Mouse (Mus musculus): ENCODE data around the gene Asb18. TPM values are rescaled to one million over a fixed set of nuclear protein-coding genes. Genes with fewer than 3 reads are reported as not detected.

Gene Asb18
- polyA plus RNA-seq, 1 experiment from 2014 or later: not detected

GRCm38 (mm10) chr1:90013273-90013672 lies 1.2 kb downstream of the Asb18 start:
- no peak overlapping the region for H3K4me3 ChIP-seq (ENCODE audit: low read length)
- no peak overlapping the region for H3K9ac ChIP-seq (ENCODE audit: low read depth, low read length)
- H3K9me3 ChIP-seq (ENCODE audit: control insufficient read depth, low read length): no peaks in the 10 kb centered on the region
- H3K27me3 ChIP-seq (replicated peaks; ENCODE audit: control insufficient read depth, insufficient read depth, low read length): no peaks in the 10 kb centered on the region
- ATAC-seq: no peak
- H3K27ac ChIP-seq (ENCODE audit: low read length): no peak overlapping the region
- no peaks in the 10 kb centered on the region for H3K36me3 ChIP-seq (ENCODE audit: control insufficient read depth, insufficient read depth, low read length)
- WGBS: 82% methylated on average over 5 of the region's 5 CpGs
- no peak overlapping the region for H3K4me2 ChIP-seq (ENCODE audit: low read depth, low read length)
- no peaks in the 10 kb centered on the region for H3K4me1 ChIP-seq (ENCODE audit: control insufficient read depth, insufficient read depth, low read length)

GRCm38 (mm10) chr1:90012850-90013249 lies 1.6 kb downstream of the Asb18 start:
- Histone ChIP-seq H3K9me3 (ENCODE audit: control insufficient read depth, low read length) (no peaks in the 10 kb centered on the region), H3K9ac (ENCODE audit: low read depth, low read length) (no peak overlapping the region), H3K27ac (ENCODE audit: low read length) (no peak overlapping the region), H3K4me1 (ENCODE audit: control insufficient read depth, insufficient read depth, low read length) (no peaks in the 10 kb centered on the region), H3K4me3 (ENCODE audit: low read length) (no peak overlapping the region), H3K4me2 (ENCODE audit: low read depth, low read length) (no peak overlapping the region), H3K27me3 (replicated peaks; ENCODE audit: control insufficient read depth, insufficient read depth, low read length) (no peaks in the 10 kb centered on the region), H3K36me3 (ENCODE audit: control insufficient read depth, insufficient read depth, low read length) (no peaks in the 10 kb centered on the region)
- 66% methylated on average over 7 of the region's 7 CpGs for WGBS
- ATAC-seq: no peak

- Histone ChIP-seq H3K36me3 (ENCODE audit: control insufficient read depth, insufficient read depth, low read length) (no peaks in the 10 kb centered on the region), H3K27ac (ENCODE audit: low read length) (no peak overlapping the region), H3K9ac (ENCODE audit: low read depth, low read length) (no peak overlapping the region), H3K4me1 (ENCODE audit: control insufficient read depth, insufficient read depth, low read length) (no peaks in the 10 kb centered on the region), H3K4me3 (ENCODE audit: low read length) (no peak overlapping the region), H3K4me2 (ENCODE audit: low read depth, low read length) (no peak overlapping the region), H3K9me3 (ENCODE audit: control insufficient read depth, low read length) (no peaks in the 10 kb centered on the region), H3K27me3 (replicated peaks; ENCODE audit: control insufficient read depth, insufficient read depth, low read length) (no peaks in the 10 kb centered on the region)
- no peak for ATAC-seq
- WGBS: 80% methylated on average over 3 of the region's 3 CpGs
Observed at GRCm38 (mm10) chr1:90012168-90012567, 2.3 kb downstream of the Asb18 start.

GRCm38 (mm10) chr1:90010077-90010476 lies 4.4 kb downstream of the Asb18 start:
- no peak for ATAC-seq
- no peaks in the 10 kb centered on the region for H3K9me3 ChIP-seq (ENCODE audit: control insufficient read depth, low read length)
- H3K4me3 ChIP-seq (ENCODE audit: low read length): no peak overlapping the region
- no peaks in the 10 kb centered on the region for H3K36me3 ChIP-seq (ENCODE audit: control insufficient read depth, insufficient read depth, low read length)
- no peak overlapping the region for H3K27ac ChIP-seq (ENCODE audit: low read length)
- no peak overlapping the region for H3K9ac ChIP-seq (ENCODE audit: low read depth, low read length)
- 82% methylated on average over 1 of the region's 1 CpGs for WGBS
- no peak overlapping the region for H3K4me2 ChIP-seq (ENCODE audit: low read depth, low read length)
- 0 out of 2 replicates have a peak, but pooled peaks cover 3% of the 10 kb centered on the region for H3K27me3 ChIP-seq (replicated peaks; ENCODE audit: control insufficient read depth, insufficient read depth, low read length)
- H3K4me1 ChIP-seq (ENCODE audit: control insufficient read depth, insufficient read depth, low read length): no peaks in the 10 kb centered on the region

- Histone ChIP-seq H3K9ac (ENCODE audit: low read depth, low read length) (no peak overlapping the region), H3K4me1 (ENCODE audit: control insufficient read depth, insufficient read depth, low read length) (no peaks in the 10 kb centered on the region), H3K27me3 (replicated peaks; ENCODE audit: control insufficient read depth, insufficient read depth, low read length) (0 out of 2 replicates have a peak, but pooled peaks cover 3% of the 10 kb centered on the region), H3K4me3 (ENCODE audit: low read length) (no peak overlapping the region), H3K36me3 (ENCODE audit: control insufficient read depth, insufficient read depth, low read length) (no peaks in the 10 kb centered on the region), H3K9me3 (ENCODE audit: control insufficient read depth, low read length) (no peaks in the 10 kb centered on the region), H3K4me2 (ENCODE audit: low read depth, low read length) (no peak overlapping the region), H3K27ac (ENCODE audit: low read length) (no peak overlapping the region)
- ATAC-seq: no peak
- 83% methylated on average over 3 of the region's 3 CpGs for WGBS
Observed at GRCm38 (mm10) chr1:90009188-90009587, 5.3 kb downstream of the Asb18 start.

GRCm38 (mm10) chr1:90006666-90007065 lies 7.8 kb downstream of the Asb18 start:
- no peak overlapping the region for H3K9ac ChIP-seq (ENCODE audit: low read depth, low read length)
- no peaks in the 10 kb centered on the region for H3K9me3 ChIP-seq (ENCODE audit: control insufficient read depth, low read length)
- H3K36me3 ChIP-seq (ENCODE audit: control insufficient read depth, insufficient read depth, low read length): no peaks in the 10 kb centered on the region
- H3K4me2 ChIP-seq (ENCODE audit: low read depth, low read length): no peak overlapping the region
- 70% methylated on average over 14 of the region's 14 CpGs for WGBS
- ATAC-seq: no peak
- H3K4me3 ChIP-seq (ENCODE audit: low read length): no peak overlapping the region
- no peaks in the 10 kb centered on the region for H3K4me1 ChIP-seq (ENCODE audit: control insufficient read depth, insufficient read depth, low read length)
- H3K27me3 ChIP-seq (replicated peaks; ENCODE audit: control insufficient read depth, insufficient read depth, low read length): 0 out of 2 replicates have a peak, but pooled peaks cover 3% of the 10 kb centered on the region
- H3K27ac ChIP-seq (ENCODE audit: low read length): no peak overlapping the region

GRCm38 (mm10) chr1:90000981-90001380 lies 13.5 kb downstream of the Asb18 start:
- no peak overlapping the region for H3K9ac ChIP-seq (ENCODE audit: low read depth, low read length)
- ATAC-seq: no peak
- H3K27me3 ChIP-seq (replicated peaks; ENCODE audit: control insufficient read depth, insufficient read depth, low read length): no peaks in the 10 kb centered on the region
- no peaks in the 10 kb centered on the region for H3K36me3 ChIP-seq (ENCODE audit: control insufficient read depth, insufficient read depth, low read length)
- H3K4me3 ChIP-seq (ENCODE audit: low read length): no peak overlapping the region
- no peaks in the 10 kb centered on the region; the same call in 1 of the 2 replicates for H3K4me1 ChIP-seq (ENCODE audit: control insufficient read depth, insufficient read depth, low read length)
- H3K9me3 ChIP-seq (ENCODE audit: control insufficient read depth, low read length): no peaks in the 10 kb centered on the region
- WGBS: 48% methylated on average over 5 of the region's 5 CpGs
- no peak overlapping the region for H3K4me2 ChIP-seq (ENCODE audit: low read depth, low read length)
- no peak overlapping the region for H3K27ac ChIP-seq (ENCODE audit: low read length)

GRCm38 (mm10) chr1:89999858-90000257 lies 14.6 kb downstream of the Asb18 start:
- H3K27ac ChIP-seq (ENCODE audit: low read length): no peak overlapping the region
- WGBS: 74% methylated on average over 3 of the region's 3 CpGs
- no peaks in the 10 kb centered on the region for H3K36me3 ChIP-seq (ENCODE audit: control insufficient read depth, insufficient read depth, low read length)
- no peak overlapping the region for H3K4me3 ChIP-seq (ENCODE audit: low read length)
- no peaks in the 10 kb centered on the region; the same call in 1 of the 2 replicates for H3K4me1 ChIP-seq (ENCODE audit: control insufficient read depth, insufficient read depth, low read length)
- no peaks in the 10 kb centered on the region for H3K9me3 ChIP-seq (ENCODE audit: control insufficient read depth, low read length)
- no peak overlapping the region for H3K9ac ChIP-seq (ENCODE audit: low read depth, low read length)
- ATAC-seq: no peak
- 0 out of 2 replicates have a peak, but pooled peaks cover 3% of the 10 kb centered on the region for H3K27me3 ChIP-seq (replicated peaks; ENCODE audit: control insufficient read depth, insufficient read depth, low read length)
- no peak overlapping the region for H3K4me2 ChIP-seq (ENCODE audit: low read depth, low read length)

- Histone ChIP-seq H3K27me3 (replicated peaks; ENCODE audit: control insufficient read depth, insufficient read depth, low read length) (peaks cover 10% of the 10 kb centered on the region; the same call in 1 of the 2 replicates), H3K4me3 (ENCODE audit: low read length) (no peak overlapping the region), H3K4me2 (ENCODE audit: low read depth, low read length) (no peak overlapping the region), H3K9ac (ENCODE audit: low read depth, low read length) (no peak overlapping the region), H3K4me1 (ENCODE audit: control insufficient read depth, insufficient read depth, low read length) (no peaks in the 10 kb centered on the region; the same call in 1 of the 2 replicates), H3K36me3 (ENCODE audit: control insufficient read depth, insufficient read depth, low read length) (no peaks in the 10 kb centered on the region), H3K9me3 (ENCODE audit: control insufficient read depth, low read length) (no peaks in the 10 kb centered on the region), H3K27ac (ENCODE audit: low read length) (no peak overlapping the region)
- WGBS: 74% methylated on average over 2 of the region's 2 CpGs
- no peak for ATAC-seq
Observed at GRCm38 (mm10) chr1:89998696-89999095, 15.8 kb downstream of the Asb18 start.

GRCm38 (mm10) chr1:89998076-89998475 lies 16.4 kb downstream of the Asb18 start:
- no peaks in the 10 kb centered on the region; the same call in 1 of the 2 replicates for H3K4me1 ChIP-seq (ENCODE audit: control insufficient read depth, insufficient read depth, low read length)
- WGBS: 43% methylated on average over 7 of the region's 7 CpGs
- no peak overlapping the region for H3K4me2 ChIP-seq (ENCODE audit: low read depth, low read length)
- H3K9ac ChIP-seq (ENCODE audit: low read depth, low read length): no peak overlapping the region
- no peaks in the 10 kb centered on the region for H3K36me3 ChIP-seq (ENCODE audit: control insufficient read depth, insufficient read depth, low read length)
- H3K4me3 ChIP-seq (ENCODE audit: low read length): no peak overlapping the region
- H3K27ac ChIP-seq (ENCODE audit: low read length): no peak overlapping the region
- no peaks in the 10 kb centered on the region for H3K9me3 ChIP-seq (ENCODE audit: control insufficient read depth, low read length)
- H3K27me3 ChIP-seq (replicated peaks; ENCODE audit: control insufficient read depth, insufficient read depth, low read length): peaks cover 16% of the 10 kb centered on the region
- ATAC-seq: no peak

Data from intestine, embryonic 16.5 days (tissue).